Mouse (Mus musculus): ENCODE results near the gene Casc3.

The Casc3 gene

GRCm38 (mm10) chr11:98871416-98871815 lies 66.7 kb downstream of the Casc3 start:
- no peak for DNase-seq (ENCODE audit: low spot score)

GRCm38 (mm10) chr11:98872040-98872439 lies 67.3 kb downstream of the Casc3 start:
- no peak for DNase-seq (ENCODE audit: low spot score)

GRCm38 (mm10) chr11:98873900-98874299 lies 69.2 kb downstream of the Casc3 start:
- DNase-seq (ENCODE audit: low spot score) = no peak

GRCm38 (mm10) chr11:98877001-98877400 lies 72.3 kb downstream of the Casc3 start:
- DNase-seq (ENCODE audit: low spot score) = no peak
